Mouse (Mus musculus): Measurements from ENCODE around the gene Hdgf. TPM values are rescaled to one million over a fixed set of nuclear protein-coding genes. Genes with fewer than 3 reads are reported as not detected.

The Hdgf gene
- polyA plus RNA-seq, 1 experiment from 2014 or later = 230 TPM

- no peak for ATAC-seq (ENCODE audit: low FRiP score)
- H3K9me3 ChIP-seq (replicated peaks) = no peaks in the 10 kb centered on the region
Observed at GRCm38 (mm10) chr3:87913491-87913890, 7.4 kb downstream of the Hdgf start.

GRCm38 (mm10) chr3:87913891-87914290 lies 7.8 kb downstream of the Hdgf start:
- H3K27ac ChIP-seq = no peak overlapping the region
- H3K4me1 ChIP-seq = peaks cover 32% of the 10 kb centered on the region
- no peaks in the 10 kb centered on the region for H3K27me3 ChIP-seq
- ATAC-seq (ENCODE audit: low FRiP score) = no peak
- H3K9ac ChIP-seq = no peak overlapping the region
- H3K4me2 ChIP-seq (replicated peaks) = no peak overlapping the region
- 97% methylated on average over 10 of the region's 10 CpGs for WGBS
- H3K36me3 ChIP-seq = peaks cover 45% of the 10 kb centered on the region
- H3K4me3 ChIP-seq = no peak overlapping the region
- H3K9me3 ChIP-seq (replicated peaks) = no peaks in the 10 kb centered on the region

More at GRCm38 (mm10) chr3:87913491-87913890, 7.4 kb downstream of the Hdgf start:
- no peak overlapping the region for H3K4me3 ChIP-seq
- H3K27ac ChIP-seq = no peak overlapping the region
- H3K9ac ChIP-seq = no peak overlapping the region
- no peaks in the 10 kb centered on the region for H3K27me3 ChIP-seq
- H3K4me2 ChIP-seq (replicated peaks) = no peak overlapping the region
- WGBS = 86% methylated on average over 7 of the region's 7 CpGs
- H3K4me1 ChIP-seq = peaks cover 33% of the 10 kb centered on the region
- peaks cover 45% of the 10 kb centered on the region for H3K36me3 ChIP-seq

- H3K9me3 ChIP-seq (replicated peaks) = no peaks in the 10 kb centered on the region
- no peak for ATAC-seq (ENCODE audit: low FRiP score)
- H3K27me3 ChIP-seq = no peaks in the 10 kb centered on the region
- H3K9ac ChIP-seq = no peak overlapping the region
- H3K27ac ChIP-seq = no peak overlapping the region
- H3K4me3 ChIP-seq = no peak overlapping the region
- H3K4me1 ChIP-seq = peaks cover 14% of the 10 kb centered on the region
- H3K4me2 ChIP-seq (replicated peaks) = no peak overlapping the region
- WGBS = 82% methylated on average over 1 of the region's 1 CpGs
- H3K36me3 ChIP-seq = peaks cover 48% of the 10 kb centered on the region
Observed at GRCm38 (mm10) chr3:87916990-87917389, 10.9 kb downstream of the Hdgf start.

GRCm38 (mm10) chr3:87918551-87918950 lies 12.4 kb downstream of the Hdgf start:
- H3K27me3 ChIP-seq = no peaks in the 10 kb centered on the region
- peaks cover 12% of the 10 kb centered on the region for H3K4me1 ChIP-seq
- no peak for ATAC-seq (ENCODE audit: low FRiP score)
- H3K4me3 ChIP-seq = no peak overlapping the region
- no peak overlapping the region for H3K9ac ChIP-seq
- WGBS = 94% methylated on average over 1 of the region's 1 CpGs
- H3K9me3 ChIP-seq (replicated peaks) = no peaks in the 10 kb centered on the region
- H3K4me2 ChIP-seq (replicated peaks) = peak overlapping the region; percentile 88; the same call in 1 of the 2 replicates
- H3K27ac ChIP-seq = peak overlapping the region; percentile 30; the same call in 1 of the 2 replicates
- H3K36me3 ChIP-seq = peaks cover 56% of the 10 kb centered on the region

- Histone ChIP-seq H3K9ac (peak within 1 kb of the TSS; percentile 71), H3K27me3 (no peaks in the 10 kb centered on the region), H3K4me2 (replicated peaks) (peak within 1 kb of the TSS; percentile 88), H3K27ac (peak within 1 kb of the TSS; percentile 87), H3K4me1 (peaks cover 12% of the 10 kb centered on the region), H3K4me3 (peak within 1 kb of the TSS; percentile 73), H3K36me3 (peaks cover 56% of the 10 kb centered on the region), H3K9me3 (replicated peaks) (no peaks in the 10 kb centered on the region)
- WGBS = under 1% methylated on average over 30 of the region's 30 CpGs
- ATAC-seq (ENCODE audit: low FRiP score) = peak; percentile 82
Observed at GRCm38 (mm10) chr3:87919336-87920108, 13.4 kb downstream of the Hdgf start, which contains the start of gene Mrpl24. TSS of gene Mrpl24 (plus strand) at chr3:87919506.

GRCm38 (mm10) chr3:87920270-87920943 lies 14.3 kb downstream of the Hdgf start:
- Histone ChIP-seq H3K9ac (peak overlapping the region; percentile 71; the same call in 1 of the 2 replicates), H3K27me3 (no peaks in the 10 kb centered on the region), H3K4me2 (replicated peaks) (peak overlapping the region; percentile 88), H3K36me3 (peaks cover 56% of the 10 kb centered on the region), H3K9me3 (replicated peaks) (no peaks in the 10 kb centered on the region), H3K4me3 (peak overlapping the region; percentile 73), H3K27ac (no peak overlapping the region), H3K4me1 (peaks cover 12% of the 10 kb centered on the region)
- WGBS = 70% methylated on average over 9 of the region's 9 CpGs
- ATAC-seq (ENCODE audit: low FRiP score) = no peak

- no peak for ATAC-seq (ENCODE audit: low FRiP score)
- no peak overlapping the region for H3K4me2 ChIP-seq (replicated peaks)
- H3K36me3 ChIP-seq = peaks cover 61% of the 10 kb centered on the region
- H3K4me1 ChIP-seq = peaks cover 15% of the 10 kb centered on the region
- H3K4me3 ChIP-seq = no peak overlapping the region
- H3K9ac ChIP-seq = no peak overlapping the region
- WGBS = 91% methylated on average over 7 of the region's 7 CpGs
- H3K9me3 ChIP-seq (replicated peaks) = no peaks in the 10 kb centered on the region
- no peaks in the 10 kb centered on the region for H3K27me3 ChIP-seq
- H3K27ac ChIP-seq = no peak overlapping the region
Observed at GRCm38 (mm10) chr3:87924996-87925395, 18.9 kb downstream of the Hdgf start.

GRCm38 (mm10) chr3:87927452-87927851 lies 21.3 kb downstream of the Hdgf start:
- no peak for ATAC-seq (ENCODE audit: low FRiP score)
- Histone ChIP-seq H3K9ac (no peak overlapping the region), H3K4me3 (no peak overlapping the region), H3K36me3 (peaks cover 62% of the 10 kb centered on the region), H3K27me3 (no peaks in the 10 kb centered on the region), H3K27ac (no peak overlapping the region), H3K4me1 (peaks cover 25% of the 10 kb centered on the region), H3K4me2 (replicated peaks) (no peak overlapping the region), H3K9me3 (replicated peaks) (no peaks in the 10 kb centered on the region)
- 95% methylated on average over 5 of the region's 5 CpGs for WGBS

- Histone ChIP-seq H3K9me3 (replicated peaks) (no peaks in the 10 kb centered on the region), H3K4me2 (replicated peaks) (peak overlapping the region; percentile 80), H3K9ac (peak overlapping the region; percentile 84), H3K27me3 (no peaks in the 10 kb centered on the region), H3K27ac (peak overlapping the region; percentile 90), H3K36me3 (peaks cover 60% of the 10 kb centered on the region), H3K4me3 (peak overlapping the region; percentile 99), H3K4me1 (peaks cover 32% of the 10 kb centered on the region)
- ATAC-seq (ENCODE audit: low FRiP score) = peak; percentile 59
- 10% methylated on average over 25 of the region's 26 CpGs for whole genome bisulfite sequencing
Observed at GRCm38 (mm10) chr3:87929341-87930077, 23.4 kb downstream of the Hdgf start.

GRCm38 (mm10) chr3:87930078-87930795 lies 24.1 kb downstream of the Hdgf start, which contains the start of the genes Isg20l2 and Rrnad1:
TSS of gene Isg20l2 (plus strand) at chr3:87930314.
TSS of gene Rrnad1 (minus strand) at chr3:87930717.
- under 1% methylated on average over 57 of the region's 78 CpGs for WGBS
- Histone ChIP-seq H3K4me2 (replicated peaks) (peak within 1 kb of the TSS; percentile 80), H3K4me3 (peak within 1 kb of the TSS; percentile 99), H3K36me3 (peaks cover 58% of the 10 kb centered on the region), H3K9ac (peak within 1 kb of the TSS; percentile 89), H3K27me3 (no peaks in the 10 kb centered on the region), H3K9me3 (replicated peaks) (no peaks in the 10 kb centered on the region), H3K27ac (peak within 1 kb of the TSS; percentile 90), H3K4me1 (peaks cover 36% of the 10 kb centered on the region)
- ATAC-seq (ENCODE audit: low FRiP score) = peak; percentile 97

GRCm38 (mm10) chr3:87934026-87934425 lies 27.9 kb downstream of the Hdgf start:
- Histone ChIP-seq H3K36me3 (peaks cover 49% of the 10 kb centered on the region), H3K9ac (no peak overlapping the region), H3K27ac (no peak overlapping the region), H3K4me3 (no peak overlapping the region), H3K27me3 (no peaks in the 10 kb centered on the region), H3K9me3 (replicated peaks) (no peaks in the 10 kb centered on the region), H3K4me1 (peaks cover 38% of the 10 kb centered on the region), H3K4me2 (replicated peaks) (no peak overlapping the region)
- WGBS = 91% methylated on average over 5 of the region's 5 CpGs
- no peak for ATAC-seq (ENCODE audit: low FRiP score)

Data from hindbrain, embryonic 12.5 days (tissue).